Mouse (Mus musculus): Measurements from ENCODE around the gene 4930512M02Rik.

The 4930512M02Rik gene

GRCm38 (mm10) chr11:11564266-11565044, 63.2 kb downstream of the 4930512M02Rik start:
- DNase-seq, result peak; percentile 82

- peak; percentile 12 for DNase-seq
Observed at GRCm38 (mm10) chr11:11561118-11561517, 66.5 kb downstream of the 4930512M02Rik start.

- DNase-seq, result no peak
Observed at GRCm38 (mm10) chr11:11559099-11559686, 68.4 kb downstream of the 4930512M02Rik start.

GRCm38 (mm10) chr11:11558662-11559061, 69.0 kb downstream of the 4930512M02Rik start:
- DNase-seq, result peak; percentile 27

- DNase-seq, result peak; percentile 93
Observed at GRCm38 (mm10) chr11:11557173-11557967, 70.3 kb downstream of the 4930512M02Rik start.

GRCm38 (mm10) chr11:11556186-11556585, 71.4 kb downstream of the 4930512M02Rik start:
- peak; percentile 57 for DNase-seq

GRCm38 (mm10) chr11:11555563-11555962, 72.1 kb downstream of the 4930512M02Rik start:
- DNase-seq, result peak; percentile 35

- DNase-seq, result no peak
Observed at GRCm38 (mm10) chr11:11547597-11548240, 79.9 kb downstream of the 4930512M02Rik start.

- DNase-seq, result no peak
Observed at GRCm38 (mm10) chr11:11546903-11547511, 80.6 kb downstream of the 4930512M02Rik start.

- no peak for DNase-seq
Observed at GRCm38 (mm10) chr11:11545948-11546347, 81.7 kb downstream of the 4930512M02Rik start.
